Mouse (Mus musculus): ENCODE data around the gene Clcn2. TPM values are rescaled to one million over a fixed set of nuclear protein-coding genes. Genes with fewer than 3 reads are reported as not detected.

The Clcn2 gene
- polyA plus RNA-seq, 1 experiment from 2014 or later: 18.7 TPM

- under 1% methylated on average over 36 of the region's 37 CpGs for WGBS
- Histone ChIP-seq H3K4me1 (ENCODE audit: insufficient read depth, low read length) (peaks cover 31% of the 10 kb centered on the region), H3K27me3 (ENCODE audit: insufficient read depth, low read length) (no peaks in the 10 kb centered on the region), H3K4me3 (ENCODE audit: low read length) (peak within 1 kb of the TSS; percentile 73), H3K27ac (ENCODE audit: low read length) (peak within 1 kb of the TSS; percentile 88), H3K4me2 (replicated peaks; ENCODE audit: low read depth, low read length) (peak within 1 kb of the TSS; percentile 93), H3K9me3 (ENCODE audit: low read length) (no peaks in the 10 kb centered on the region), H3K9ac (replicated peaks; ENCODE audit: low read length) (peak within 1 kb of the TSS; percentile 79), H3K36me3 (ENCODE audit: insufficient read depth, low read length) (peaks cover 36% of the 10 kb centered on the region)
- peak; percentile 95 for ATAC-seq (ENCODE audit: low FRiP score, low TSS enrichment)
Measured at GRCm38 (mm10) chr16:20693111-20693701, 24.3 kb downstream of the Clcn2 start, which contains the start of gene Fam131a. Gene Fam131a (plus strand): TSS chr16:20693241.

DNA sequence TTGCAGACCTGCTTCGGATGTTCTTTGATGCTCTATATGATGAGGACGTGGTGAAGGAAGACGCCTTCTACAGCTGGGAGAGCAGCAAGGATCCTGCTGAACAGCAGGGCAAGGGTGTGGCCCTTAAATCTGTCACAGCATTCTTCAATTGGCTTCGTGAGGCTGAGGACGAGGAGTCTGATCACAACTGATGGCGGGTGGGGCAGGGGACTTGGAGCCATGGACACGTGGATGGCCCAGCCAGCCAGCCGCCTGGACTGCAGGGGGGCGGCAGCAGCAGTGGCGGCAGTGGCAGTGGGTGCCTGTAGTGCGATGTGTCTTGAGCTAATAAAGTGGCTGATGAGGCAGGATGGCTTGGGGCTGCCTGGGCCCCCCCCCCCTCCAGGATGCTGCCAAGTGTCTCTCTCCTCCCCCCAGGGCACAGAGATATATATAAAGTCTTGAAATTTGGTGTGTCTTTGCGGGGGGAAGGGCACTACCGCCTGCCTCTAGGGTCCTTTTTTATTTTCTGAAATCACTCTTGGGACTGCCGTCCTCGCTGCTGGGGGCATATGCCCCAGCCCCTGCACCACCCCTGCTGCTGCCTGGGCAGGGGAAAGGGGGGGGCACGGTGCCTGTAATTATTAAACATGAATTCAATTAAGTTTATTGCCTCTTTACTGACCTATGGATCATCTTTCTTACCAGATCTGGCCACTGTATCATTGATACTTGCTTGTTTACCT is 25.1 kb downstream of the Clcn2 start:
- Histone ChIP-seq H3K27me3 (ENCODE audit: insufficient read depth, low read length) (no peaks in the 10 kb centered on the region), H3K36me3 (ENCODE audit: insufficient read depth, low read length) (peaks cover 42% of the 10 kb centered on the region), H3K4me3 (ENCODE audit: low read length) (no peak overlapping the region), H3K9me3 (ENCODE audit: low read length) (no peaks in the 10 kb centered on the region), H3K4me1 (ENCODE audit: insufficient read depth, low read length) (peaks cover 31% of the 10 kb centered on the region), H3K9ac (replicated peaks; ENCODE audit: low read length) (no peak overlapping the region), H3K4me2 (replicated peaks; ENCODE audit: low read depth, low read length) (peak overlapping the region; percentile 93), H3K27ac (ENCODE audit: low read length) (no peak overlapping the region)
- WGBS: 41% methylated on average over 16 of the region's 16 CpGs
- ATAC-seq (ENCODE audit: low FRiP score, low TSS enrichment): no peak; the same call in 1 of the 2 replicates

DNA sequence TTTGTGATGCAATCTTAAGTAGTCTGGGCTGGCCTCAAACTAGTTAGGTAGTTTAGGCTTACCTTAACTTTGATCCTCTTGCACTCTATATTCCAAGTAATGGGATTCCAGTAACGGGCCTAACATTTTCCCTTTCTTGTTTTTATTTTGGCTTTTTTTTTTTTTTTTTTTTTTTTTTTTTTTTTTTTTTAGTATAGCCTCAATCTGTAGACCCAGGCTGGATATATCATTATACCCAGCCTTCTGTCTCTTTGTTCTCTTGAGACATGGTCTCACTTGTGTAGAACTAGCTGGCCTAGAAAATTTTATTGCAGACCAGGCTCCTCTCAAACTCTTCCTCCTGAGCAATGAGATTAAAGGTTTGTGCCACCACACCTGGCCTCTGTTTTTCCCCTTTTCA is 25.9 kb downstream of the Clcn2 start:
- H3K4me2 ChIP-seq (replicated peaks; ENCODE audit: low read depth, low read length): no peak overlapping the region
- no peak overlapping the region for H3K4me3 ChIP-seq (ENCODE audit: low read length)
- ATAC-seq (ENCODE audit: low FRiP score, low TSS enrichment): no peak
- H3K4me1 ChIP-seq (ENCODE audit: insufficient read depth, low read length): peaks cover 31% of the 10 kb centered on the region
- H3K36me3 ChIP-seq (ENCODE audit: insufficient read depth, low read length): peaks cover 50% of the 10 kb centered on the region
- H3K27me3 ChIP-seq (ENCODE audit: insufficient read depth, low read length): no peaks in the 10 kb centered on the region
- no peak overlapping the region for H3K27ac ChIP-seq (ENCODE audit: low read length)
- no peak overlapping the region for H3K9ac ChIP-seq (replicated peaks; ENCODE audit: low read length)
- H3K9me3 ChIP-seq (ENCODE audit: low read length): no peaks in the 10 kb centered on the region
- 74% methylated on average over 1 of the region's 1 CpGs for whole genome bisulfite sequencing

GRCm38 (mm10) chr16:20690774-20691173 is 26.8 kb downstream of the Clcn2 start:
- Histone ChIP-seq H3K4me1 (ENCODE audit: insufficient read depth, low read length) (peaks cover 24% of the 10 kb centered on the region), H3K9me3 (ENCODE audit: low read length) (no peaks in the 10 kb centered on the region), H3K4me3 (ENCODE audit: low read length) (no peak overlapping the region), H3K27ac (ENCODE audit: low read length) (no peak overlapping the region), H3K9ac (replicated peaks; ENCODE audit: low read length) (no peak overlapping the region), H3K4me2 (replicated peaks; ENCODE audit: low read depth, low read length) (no peak overlapping the region), H3K36me3 (ENCODE audit: insufficient read depth, low read length) (peaks cover 59% of the 10 kb centered on the region), H3K27me3 (ENCODE audit: insufficient read depth, low read length) (no peaks in the 10 kb centered on the region)
- 80% methylated on average over 3 of the region's 3 CpGs for WGBS
- ATAC-seq (ENCODE audit: low FRiP score, low TSS enrichment): no peak

- no peak overlapping the region for H3K9ac ChIP-seq (replicated peaks; ENCODE audit: low read length)
- no peak for ATAC-seq (ENCODE audit: low FRiP score, low TSS enrichment)
- no peak overlapping the region for H3K4me3 ChIP-seq (ENCODE audit: low read length)
- no peaks in the 10 kb centered on the region for H3K27me3 ChIP-seq (ENCODE audit: insufficient read depth, low read length)
- no peaks in the 10 kb centered on the region for H3K9me3 ChIP-seq (ENCODE audit: low read length)
- no peak overlapping the region for H3K4me2 ChIP-seq (replicated peaks; ENCODE audit: low read depth, low read length)
- H3K27ac ChIP-seq (ENCODE audit: low read length): no peak overlapping the region
- H3K4me1 ChIP-seq (ENCODE audit: insufficient read depth, low read length): peaks cover 14% of the 10 kb centered on the region
- H3K36me3 ChIP-seq (ENCODE audit: insufficient read depth, low read length): peaks cover 78% of the 10 kb centered on the region
- WGBS: 84% methylated on average over 10 of the region's 10 CpGs
Measured at GRCm38 (mm10) chr16:20677974-20678675, 39.4 kb downstream of the Clcn2 start.

- Histone ChIP-seq H3K27me3 (ENCODE audit: insufficient read depth, low read length) (no peaks in the 10 kb centered on the region), H3K4me3 (ENCODE audit: low read length) (no peak overlapping the region), H3K9ac (replicated peaks; ENCODE audit: low read length) (no peak overlapping the region), H3K4me2 (replicated peaks; ENCODE audit: low read depth, low read length) (no peak overlapping the region), H3K36me3 (ENCODE audit: insufficient read depth, low read length) (peaks cover 71% of the 10 kb centered on the region), H3K27ac (ENCODE audit: low read length) (no peak overlapping the region), H3K4me1 (ENCODE audit: insufficient read depth, low read length) (peaks cover 14% of the 10 kb centered on the region), H3K9me3 (ENCODE audit: low read length) (no peaks in the 10 kb centered on the region)
- WGBS: 89% methylated on average over 5 of the region's 5 CpGs
- ATAC-seq (ENCODE audit: low FRiP score, low TSS enrichment): no peak
Measured at GRCm38 (mm10) chr16:20677380-20677779, 40.2 kb downstream of the Clcn2 start.

- peaks cover 14% of the 10 kb centered on the region for H3K4me1 ChIP-seq (ENCODE audit: insufficient read depth, low read length)
- no peak overlapping the region for H3K9ac ChIP-seq (replicated peaks; ENCODE audit: low read length)
- H3K9me3 ChIP-seq (ENCODE audit: low read length): no peaks in the 10 kb centered on the region
- no peak for ATAC-seq (ENCODE audit: low FRiP score, low TSS enrichment)
- no peak overlapping the region for H3K27ac ChIP-seq (ENCODE audit: low read length)
- WGBS: 83% methylated on average over 4 of the region's 4 CpGs
- no peak overlapping the region for H3K4me3 ChIP-seq (ENCODE audit: low read length)
- H3K27me3 ChIP-seq (ENCODE audit: insufficient read depth, low read length): no peaks in the 10 kb centered on the region
- H3K36me3 ChIP-seq (ENCODE audit: insufficient read depth, low read length): peaks cover 64% of the 10 kb centered on the region
- H3K4me2 ChIP-seq (replicated peaks; ENCODE audit: low read depth, low read length): no peak overlapping the region
Measured at GRCm38 (mm10) chr16:20676702-20677101, 40.8 kb downstream of the Clcn2 start.

- Histone ChIP-seq H3K4me2 (replicated peaks; ENCODE audit: low read depth, low read length) (no peak overlapping the region), H3K4me1 (ENCODE audit: insufficient read depth, low read length) (peaks cover 14% of the 10 kb centered on the region), H3K36me3 (ENCODE audit: insufficient read depth, low read length) (peaks cover 49% of the 10 kb centered on the region), H3K4me3 (ENCODE audit: low read length) (no peak overlapping the region), H3K27me3 (ENCODE audit: insufficient read depth, low read length) (no peaks in the 10 kb centered on the region), H3K9me3 (ENCODE audit: low read length) (no peaks in the 10 kb centered on the region), H3K27ac (ENCODE audit: low read length) (no peak overlapping the region), H3K9ac (replicated peaks; ENCODE audit: low read length) (no peak overlapping the region)
- ATAC-seq (ENCODE audit: low FRiP score, low TSS enrichment): no peak
- 89% methylated on average over 6 of the region's 6 CpGs for WGBS
Measured at GRCm38 (mm10) chr16:20675213-20675612, 42.3 kb downstream of the Clcn2 start.

GRCm38 (mm10) chr16:20673706-20674303 is 43.7 kb downstream of the Clcn2 start:
- Histone ChIP-seq H3K4me1 (ENCODE audit: insufficient read depth, low read length) (peaks cover 14% of the 10 kb centered on the region), H3K4me2 (replicated peaks; ENCODE audit: low read depth, low read length) (peak overlapping the region; percentile 99), H3K27me3 (ENCODE audit: insufficient read depth, low read length) (no peaks in the 10 kb centered on the region), H3K36me3 (ENCODE audit: insufficient read depth, low read length) (peaks cover 36% of the 10 kb centered on the region), H3K9me3 (ENCODE audit: low read length) (no peaks in the 10 kb centered on the region), H3K4me3 (ENCODE audit: low read length) (peak overlapping the region; percentile 97), H3K27ac (ENCODE audit: low read length) (peak overlapping the region; percentile 95), H3K9ac (replicated peaks; ENCODE audit: low read length) (peak overlapping the region; percentile 96)
- 2% methylated on average over 14 of the region's 14 CpGs for WGBS
- ATAC-seq (ENCODE audit: low FRiP score, low TSS enrichment): 0 out of 2 replicates have a peak, but pooled peaks have one; percentile 8
